Mouse (Mus musculus) spleen, adult 2 months (tissue): ENCODE data around the gene BC051019. TPM values are rescaled to one million over a fixed set of nuclear protein-coding genes. Genes with fewer than 3 reads are reported as not detected.

Source experiments
- DNase-seq, 2 experiments: peaks; one replicate each; pipeline versions ENCODE4 v3.0.0 to v3.0.0-alpha.2; 2012 to 2021; ENCODE audit warnings: low spot score in 2 of 2, low read depth in 1 of 2
- H3K27ac ChIP-seq: fragments of 200-500 bp; 2 replicates; pipeline ENCODE4 v1.5.1; 2012; ENCODE audit warnings: low read length, inconsistent platforms; ENCODE audit not compliant: insufficient read depth
- H3K27me3 ChIP-seq: fragments of 200-500 bp; 2 replicates; pipeline ENCODE4 v1.6.1; 2012; ENCODE audit warnings: mild to moderate bottlenecking, moderate library complexity, low read length, inconsistent platforms; ENCODE audit not compliant: control insufficient read depth, insufficient read depth
- H3K36me3 ChIP-seq: fragments of 200-500 bp; 2 replicates; pipeline ENCODE4 v1.6.1; 2012; ENCODE audit warnings: mild to moderate bottlenecking, low read length, inconsistent platforms; ENCODE audit not compliant: control insufficient read depth, insufficient read depth
- H3K4me1 ChIP-seq: fragments of 200-500 bp; 2 replicates; pipeline ENCODE4 v1.6.1; 2011; ENCODE audit warnings: inconsistent platforms; ENCODE audit not compliant: control insufficient read depth, insufficient read depth, insufficient read length
- H3K4me3 ChIP-seq: fragments of 200-500 bp; 2 replicates; pipeline ENCODE4 v1.5.1; 2011; ENCODE audit warnings: mild to moderate bottlenecking, inconsistent platforms; ENCODE audit not compliant: insufficient read depth, insufficient read length; ENCODE audit errors: extremely low read depth
- CTCF ChIP-seq: fragments of 200-500 bp; IDR thresholded peaks from 2 replicates; pipeline ENCODE4 v1.5.1; 2011; ENCODE audit warnings: mild to moderate bottlenecking, inconsistent platforms; ENCODE audit not compliant: insufficient read depth, insufficient read length, insufficient replicate concordance; ENCODE audit errors: extremely low read depth
- POLR2A ChIP-seq: fragments of 200-500 bp; IDR thresholded peaks from 2 replicates; pipeline ENCODE4 v1.6.1; 2011; ENCODE audit warnings: low read depth, low read length, inconsistent platforms
- WGBS: fragments of 180-500 bp; shearing (Covaris S2); methylation state at CpG from one replicate; pipeline ENCODE4 v1.1.7; 2018; 5-methylcytosine and 5-hydroxymethylcytosine counted together
- polyA plus RNA-seq: library from polyadenylated mRNA; depleted of rRNA; stranded (reverse); fragments of >200 nt; gene quantifications from 2 replicates; pipeline ENCODE4 v1.2.3, GENCODE M21; 2012

Gene BC051019
- polyA plus RNA-seq, 1 experiment = 0.15 TPM

DNA sequence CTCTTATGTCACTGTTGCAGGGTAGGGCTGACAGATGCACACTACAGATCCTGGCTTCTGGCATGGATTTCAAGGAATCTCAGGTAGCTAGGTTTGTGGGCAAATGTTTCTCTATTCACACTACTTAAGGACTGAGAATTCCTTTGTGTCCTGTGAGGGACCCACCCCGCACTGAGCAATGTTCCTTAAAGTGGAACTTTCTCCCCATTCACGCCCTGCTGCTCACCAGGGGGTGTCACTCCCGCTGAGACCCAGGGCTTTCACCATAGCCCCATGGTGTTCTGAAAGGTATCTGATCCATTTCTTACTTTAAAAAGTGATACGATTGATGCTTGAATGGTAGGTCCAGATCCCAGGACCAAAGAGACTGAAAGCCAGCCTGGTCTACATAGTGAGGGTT lies 20.9 kb downstream of the BC051019 start:
- no peak overlapping the region for H3K27ac ChIP-seq
- TF ChIP-seq POLR2A (no peak), CTCF (no peak)
- DNase-seq = no peak
- H3K4me1 ChIP-seq = peaks cover 5% of the 10 kb centered on the region; the same call in 1 of the 2 replicates
- WGBS = 79% methylated on average over 4 of the region's 4 CpGs
- H3K27me3 ChIP-seq = no peaks in the 10 kb centered on the region
- H3K36me3 ChIP-seq = no peaks in the 10 kb centered on the region
- H3K4me3 ChIP-seq = no peak overlapping the region

DNA sequence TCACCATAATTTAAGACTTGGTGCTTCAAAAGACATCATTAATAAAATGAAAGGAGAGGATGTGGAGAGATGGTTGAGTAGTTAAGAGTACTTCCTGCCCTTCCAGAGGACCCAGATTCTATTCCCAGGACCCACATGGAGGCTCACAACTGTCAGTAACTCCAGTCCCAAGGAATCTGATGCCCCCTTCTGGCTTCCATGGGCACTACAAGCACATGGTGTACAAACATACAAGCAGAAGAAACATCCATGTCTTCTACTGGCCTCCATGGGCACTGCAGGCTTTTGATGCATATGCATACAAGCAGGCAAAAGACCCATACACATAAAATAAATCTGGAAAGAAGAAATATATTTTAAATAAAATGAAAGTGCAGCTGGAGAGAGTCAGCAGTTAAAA lies 23.4 kb downstream of the BC051019 start:
- no peaks in the 10 kb centered on the region for H3K27me3 ChIP-seq
- TF ChIP-seq POLR2A (no peak), CTCF (no peak)
- H3K27ac ChIP-seq = no peak overlapping the region
- no peak for DNase-seq
- peaks cover 5% of the 10 kb centered on the region; the same call in 1 of the 2 replicates for H3K4me1 ChIP-seq
- no peaks in the 10 kb centered on the region for H3K36me3 ChIP-seq
- no peak overlapping the region for H3K4me3 ChIP-seq

DNA sequence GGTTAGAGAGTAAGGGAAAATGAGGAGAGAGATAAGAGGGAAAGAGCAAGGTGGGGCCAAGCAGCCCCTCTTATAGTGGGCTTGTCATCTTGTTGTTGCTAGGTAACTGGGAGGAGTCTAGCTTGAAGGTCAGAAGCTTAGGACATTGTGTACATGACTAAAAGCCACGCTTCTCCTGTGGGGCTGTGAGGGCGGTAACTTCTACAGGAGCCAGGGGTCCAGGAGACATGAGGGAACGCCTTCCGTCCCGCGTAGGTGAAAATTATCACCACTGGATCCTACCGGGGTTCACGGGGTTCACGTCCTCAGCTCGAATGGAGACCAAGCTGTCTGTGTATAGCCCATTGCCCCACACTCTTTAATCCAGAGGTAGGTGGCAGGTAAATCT lies 28.3 kb downstream of the BC051019 start:
- Histone ChIP-seq H3K27me3 (no peaks in the 10 kb centered on the region), H3K36me3 (no peaks in the 10 kb centered on the region), H3K27ac (no peak overlapping the region), H3K4me3 (no peak overlapping the region), H3K4me1 (no peaks in the 10 kb centered on the region)
- TF ChIP-seq POLR2A (no peak), CTCF (no peak)
- 93% methylated on average over 10 of the region's 10 CpGs for WGBS
- DNase-seq = no peak

DNA sequence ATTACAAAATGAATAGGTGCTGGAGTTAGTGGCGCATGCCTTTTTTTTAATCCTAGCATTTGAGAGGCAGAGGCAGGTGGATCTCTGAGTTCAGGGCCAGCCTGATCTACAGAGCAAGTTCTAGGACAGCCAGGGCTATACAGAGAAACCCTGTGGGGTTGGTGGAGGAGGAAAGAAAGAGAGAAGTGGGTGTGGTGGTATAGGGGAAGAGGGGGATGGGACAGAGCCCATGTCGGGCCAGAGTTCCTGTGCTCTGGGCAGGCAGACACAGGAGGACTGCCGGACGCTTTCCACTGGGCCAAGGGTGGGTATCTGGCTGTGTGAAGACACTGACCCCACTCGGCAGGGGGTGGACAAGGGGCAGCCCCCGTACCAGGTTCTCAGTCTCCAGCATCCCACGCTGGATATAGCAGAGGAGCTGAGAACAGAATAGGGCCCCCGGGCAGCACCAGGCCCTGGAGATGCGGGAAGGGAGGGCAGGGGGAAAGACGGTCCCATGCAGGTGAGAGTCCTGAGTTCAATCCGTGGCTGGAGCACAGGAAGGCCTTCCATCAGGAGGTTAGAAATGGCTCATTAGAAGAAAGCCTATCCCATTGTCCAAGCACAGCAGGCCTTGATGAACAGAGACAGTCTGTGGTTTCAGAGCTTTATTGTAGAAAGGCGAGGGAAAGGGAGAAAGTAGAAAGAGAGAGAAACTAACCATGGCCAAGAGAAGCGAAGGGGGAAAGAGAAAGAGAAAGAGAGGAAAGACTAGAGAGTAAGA lies 28.9 kb downstream of the BC051019 start:
- DNase-seq = no peak
- H3K4me3 ChIP-seq = no peak overlapping the region
- no peak for TF ChIP-seq POLR2A
- TF ChIP-seq CTCF = no peak
- 84% methylated on average over 13 of the region's 13 CpGs for WGBS
- H3K27ac ChIP-seq = no peak overlapping the region
- H3K36me3 ChIP-seq = no peaks in the 10 kb centered on the region
- H3K4me1 ChIP-seq = no peaks in the 10 kb centered on the region
- no peaks in the 10 kb centered on the region for H3K27me3 ChIP-seq

DNA sequence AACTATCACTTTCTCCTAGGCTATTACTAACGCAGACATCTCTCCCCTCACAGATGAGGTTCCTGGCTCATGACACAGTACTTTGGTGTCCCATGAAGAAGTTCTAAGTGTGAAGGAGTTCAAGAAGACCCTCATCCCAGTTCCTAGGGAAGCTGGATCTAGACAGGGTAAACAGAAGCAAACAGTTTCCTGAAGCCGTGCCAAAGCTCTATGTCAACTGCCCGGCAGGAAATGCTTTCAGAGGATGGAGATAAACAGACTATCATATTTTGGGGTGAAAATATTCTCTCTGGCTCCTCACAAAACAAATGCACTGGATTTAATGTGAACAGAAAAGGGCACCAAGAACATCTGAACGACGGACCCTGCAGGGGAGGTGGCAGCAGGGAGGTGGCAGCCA lies 32.7 kb downstream of the BC051019 start:
- WGBS = 81% methylated on average over 5 of the region's 5 CpGs
- Histone ChIP-seq H3K27me3 (no peaks in the 10 kb centered on the region), H3K36me3 (no peaks in the 10 kb centered on the region), H3K27ac (peak overlapping the region; percentile 41; the same call in 1 of the 2 replicates), H3K4me3 (no peak overlapping the region), H3K4me1 (no peaks in the 10 kb centered on the region)
- DNase-seq = no peak
- TF ChIP-seq CTCF = no peak
- TF ChIP-seq POLR2A = no peak

DNA sequence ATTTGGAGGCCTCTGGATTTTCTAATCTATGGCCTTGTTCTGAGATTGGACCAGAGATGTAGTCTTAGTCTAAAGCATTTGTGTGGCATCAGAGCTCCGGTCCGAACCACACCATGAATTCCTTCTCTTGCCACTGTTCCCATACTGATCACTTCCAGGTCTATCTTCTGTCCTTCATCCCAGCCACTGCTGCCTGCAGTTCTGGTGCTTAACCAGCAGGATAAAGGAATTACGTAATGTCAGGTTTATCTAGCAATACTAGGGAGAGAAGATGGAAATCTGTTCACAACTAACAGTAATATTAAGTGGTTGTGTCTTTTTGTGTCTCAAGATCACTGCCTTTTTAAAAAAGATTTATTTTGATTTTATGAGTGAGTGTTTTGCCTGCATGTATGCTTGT lies 33.5 kb downstream of the BC051019 start:
- TF ChIP-seq CTCF (no peak), POLR2A (no peak)
- H3K36me3 ChIP-seq = no peaks in the 10 kb centered on the region
- H3K27ac ChIP-seq = no peak overlapping the region
- no peaks in the 10 kb centered on the region for H3K27me3 ChIP-seq
- no peak overlapping the region for H3K4me3 ChIP-seq
- no peaks in the 10 kb centered on the region for H3K4me1 ChIP-seq
- DNase-seq = no peak
- WGBS = 96% methylated on average over 3 of the region's 3 CpGs

DNA sequence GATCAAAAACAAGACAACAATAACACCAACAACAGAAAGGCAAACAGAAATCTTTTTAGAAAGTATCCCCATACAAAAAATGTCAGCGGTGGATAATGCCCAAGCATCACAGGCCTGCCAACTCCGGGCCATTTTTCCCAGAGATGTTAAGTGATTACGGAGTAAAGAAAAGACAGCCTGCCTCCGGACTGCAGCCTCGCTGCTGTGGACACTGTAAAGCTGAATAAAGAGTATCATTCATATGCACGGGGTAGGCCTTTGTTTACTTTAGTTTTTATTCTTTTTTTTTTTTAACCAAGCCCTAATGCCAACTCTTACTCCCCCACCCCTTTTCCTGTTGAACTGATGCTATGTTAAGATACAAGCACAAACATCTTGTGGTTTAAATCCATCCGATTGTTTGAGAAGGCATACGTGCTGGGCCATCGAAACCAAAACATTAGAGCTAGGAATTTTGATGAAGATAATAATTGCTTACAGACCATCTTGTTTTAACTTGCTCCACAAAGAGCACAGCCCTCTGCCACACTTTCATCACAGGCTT lies 37.0 kb downstream of the BC051019 start:
- Histone ChIP-seq H3K27ac (no peak overlapping the region), H3K4me3 (no peak overlapping the region), H3K4me1 (no peaks in the 10 kb centered on the region), H3K36me3 (no peaks in the 10 kb centered on the region), H3K27me3 (no peaks in the 10 kb centered on the region)
- WGBS = 72% methylated on average over 9 of the region's 9 CpGs
- no peak for DNase-seq
- TF ChIP-seq CTCF (no peak), POLR2A (no peak)
